Mouse (Mus musculus): ENCODE measurements at regions not wholly inside any gene's neighbourhood (a gene's known extent, or its start where the extent isn't known, plus 50 kb on each side); places are given as distances from the start of the nearest gene placed in this dataset.

- no peak for DNase-seq
These were observed 182.9 kb downstream of the Rap2a start for GRCm38 (mm10) chr14:120661111-120661510.

DNA sequence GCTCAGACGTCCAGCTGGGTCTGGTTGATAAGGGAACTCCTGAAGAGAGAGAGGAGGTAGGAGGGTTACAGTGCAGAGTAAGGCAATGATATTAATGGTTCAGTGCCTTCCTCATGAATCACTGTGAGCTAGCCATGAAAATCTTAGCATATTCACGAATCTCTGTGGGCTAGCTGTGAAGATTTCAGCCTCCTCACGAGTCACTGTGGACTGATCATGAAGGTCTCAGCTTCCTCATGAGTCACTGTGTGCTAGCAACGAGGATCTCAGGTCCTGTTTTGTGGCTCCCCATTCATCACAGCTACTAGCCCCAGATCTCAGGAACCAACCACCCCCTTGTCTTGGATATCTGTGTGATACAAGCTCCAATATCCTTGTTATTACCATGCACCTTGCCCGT, 191.4 kb downstream of the Rap2a start:
- no peak for DNase-seq

- DNase-seq: no peak
These were observed 197.5 kb downstream of the Rap2a start for GRCm38 (mm10) chr14:120675752-120676151.

- no peak for DNase-seq
These were observed 200.3 kb downstream of the Rap2a start for GRCm38 (mm10) chr14:120678533-120678932.

GRCm38 (mm10) chr14:120679072-120679471, 200.8 kb downstream of the Rap2a start:
- DNase-seq: no peak

DNA sequence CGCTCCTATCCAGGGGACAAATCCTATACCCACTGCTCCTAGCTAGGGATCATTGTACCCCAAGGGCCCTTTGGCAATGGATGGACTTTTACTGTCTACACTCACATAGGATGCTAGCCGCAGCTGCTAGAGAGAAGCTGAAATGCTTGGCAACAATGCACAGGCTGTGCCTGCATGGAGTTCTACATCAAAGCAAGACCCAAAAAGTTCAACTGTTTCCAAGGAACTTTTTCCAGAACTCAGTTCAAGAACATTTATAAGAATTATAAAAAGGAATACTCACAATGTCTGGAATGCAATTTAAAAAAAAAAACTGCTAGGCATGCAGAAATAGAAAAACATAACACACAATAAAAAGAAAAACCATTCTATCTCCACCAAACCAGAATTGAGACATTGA, 202.0 kb downstream of the Rap2a start:
- no peak for DNase-seq

- no peak for DNase-seq
These were observed 207.0 kb downstream of the Rap2a start for GRCm38 (mm10) chr14:120685263-120685662.

- DNase-seq: no peak
These were observed 207.6 kb downstream of the Rap2a start for GRCm38 (mm10) chr14:120685877-120686276.

- DNase-seq: no peak
These were observed 208.5 kb downstream of the Rap2a start for GRCm38 (mm10) chr14:120686751-120687150.

DNA sequence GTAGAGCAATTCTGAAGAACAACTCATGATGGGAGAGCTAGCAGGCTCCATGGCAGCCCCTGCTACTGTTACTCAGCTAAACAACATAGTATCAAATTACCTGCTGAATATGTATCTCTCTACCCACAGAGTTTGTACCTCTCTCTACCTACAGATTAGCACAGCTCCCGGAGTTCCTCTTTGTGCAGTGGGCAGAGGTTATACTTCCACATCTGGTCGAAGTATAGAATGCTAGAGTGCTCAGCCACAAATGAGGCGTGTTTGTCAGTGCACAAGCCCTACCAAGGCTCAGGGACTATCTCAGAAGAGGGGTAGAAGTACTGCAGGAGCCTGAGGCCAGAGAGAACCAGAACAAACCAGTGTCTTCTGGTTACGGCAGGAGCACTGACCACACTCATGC, 211.6 kb upstream of the Ipo5 start:
- DNase-seq: no peak

GRCm38 (mm10) chr14:120705301-120705801, 205.7 kb upstream of the Ipo5 start:
- no peak for DNase-seq

- DNase-seq: no peak
These were observed 200.2 kb upstream of the Ipo5 start for GRCm38 (mm10) chr14:120710782-120711181.

DNA sequence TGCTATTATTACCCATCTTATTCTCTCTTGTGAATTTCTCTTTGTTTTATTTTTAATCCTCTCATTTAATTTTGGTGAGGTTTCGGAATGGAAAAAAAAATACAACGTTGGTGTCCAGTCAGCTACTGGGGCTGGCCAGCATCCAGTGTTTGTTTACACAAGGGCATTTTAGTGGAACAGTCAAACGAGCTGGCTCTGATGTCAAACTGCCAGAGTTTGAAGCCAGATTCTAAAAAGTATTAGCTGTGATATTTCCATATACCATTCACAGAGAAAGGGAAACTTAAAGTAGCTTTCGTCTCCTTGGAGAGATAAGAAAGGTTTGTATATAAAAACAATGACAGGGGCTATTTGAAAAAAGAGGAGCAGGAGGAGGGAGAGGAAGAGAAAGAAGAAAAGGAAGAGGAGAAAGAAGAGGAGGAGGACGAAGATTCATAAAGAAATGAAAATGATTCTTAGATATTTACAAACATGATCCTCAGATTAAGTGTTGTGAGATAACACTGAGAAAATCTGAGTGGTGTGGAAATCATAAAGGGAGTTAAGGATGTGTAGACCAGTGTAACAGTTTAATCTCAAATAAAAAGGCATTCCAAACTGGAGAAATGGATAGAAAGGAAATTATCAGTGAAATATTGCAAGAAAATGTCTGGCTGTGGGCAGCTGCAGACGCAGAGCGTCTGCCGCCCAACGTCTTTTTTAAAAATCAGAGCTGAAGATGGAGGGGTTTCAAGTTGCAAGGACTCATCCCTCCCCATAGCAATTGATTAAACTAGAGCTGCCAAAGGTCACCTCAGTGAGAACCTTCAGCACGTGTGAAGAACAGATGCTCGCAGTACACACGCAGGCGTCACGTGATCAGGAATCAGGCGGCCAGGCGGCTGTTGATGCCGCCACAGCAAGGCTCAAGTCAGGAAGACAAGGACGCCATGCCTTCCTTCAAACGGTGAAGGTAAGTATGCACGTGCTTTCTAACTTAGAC, 190.3 kb upstream of the Ipo5 start:
- peak; percentile 30 for DNase-seq

GRCm38 (mm10) chr14:120721593-120722461, 189.2 kb upstream of the Ipo5 start:
- DNase-seq: no peak

DNA sequence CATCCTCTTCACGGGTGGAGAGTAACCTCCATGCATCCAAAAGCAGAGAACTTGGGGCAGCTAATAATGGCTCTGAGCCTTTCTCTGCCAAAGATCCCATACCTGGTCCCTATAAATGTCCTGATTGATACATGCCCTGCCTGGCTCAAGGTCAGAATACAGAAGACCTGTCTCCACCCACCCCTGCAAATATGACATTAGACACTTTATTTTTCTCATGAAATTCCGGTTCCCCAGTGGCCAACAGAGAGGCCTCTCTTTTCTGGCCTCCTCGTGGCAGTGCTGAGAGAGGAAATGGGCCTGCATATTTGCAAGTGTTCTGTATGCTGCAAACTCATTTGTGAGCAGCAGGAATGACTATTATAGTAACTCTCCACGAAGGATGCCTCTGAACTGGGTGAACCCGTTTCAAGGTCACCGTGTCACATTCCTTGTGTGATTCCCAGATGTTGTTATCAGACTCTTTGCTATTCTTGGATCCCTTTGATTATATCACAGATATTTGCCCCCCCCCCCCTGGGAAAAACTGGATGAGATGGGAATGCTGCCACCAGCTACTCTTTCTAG, 188.4 kb upstream of the Ipo5 start:
- DNase-seq: no peak

DNA sequence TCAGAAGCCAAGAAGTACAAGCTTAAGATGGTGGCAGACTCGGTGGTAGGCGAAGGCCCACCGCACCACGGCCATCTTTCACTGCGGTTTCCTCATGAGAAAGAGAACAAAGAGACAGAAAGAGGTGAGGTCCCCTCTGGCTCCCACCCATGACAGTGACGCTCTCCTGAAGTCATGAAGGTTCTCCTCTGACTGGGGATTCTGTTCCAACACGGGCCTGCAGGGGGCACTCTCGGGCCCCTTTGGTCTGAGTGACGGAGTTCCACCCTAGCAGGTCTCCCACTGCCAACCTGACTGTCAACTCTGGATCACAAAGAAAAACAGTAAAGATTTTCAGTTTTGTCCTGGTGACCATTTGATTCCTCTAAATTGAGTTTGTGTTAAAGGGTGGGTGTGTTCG, 182.9 kb upstream of the Ipo5 start:
- DNase-seq: no peak

GRCm38 (mm10) chr14:120730226-120730625, 180.8 kb upstream of the Ipo5 start:
- DNase-seq: no peak

DNA sequence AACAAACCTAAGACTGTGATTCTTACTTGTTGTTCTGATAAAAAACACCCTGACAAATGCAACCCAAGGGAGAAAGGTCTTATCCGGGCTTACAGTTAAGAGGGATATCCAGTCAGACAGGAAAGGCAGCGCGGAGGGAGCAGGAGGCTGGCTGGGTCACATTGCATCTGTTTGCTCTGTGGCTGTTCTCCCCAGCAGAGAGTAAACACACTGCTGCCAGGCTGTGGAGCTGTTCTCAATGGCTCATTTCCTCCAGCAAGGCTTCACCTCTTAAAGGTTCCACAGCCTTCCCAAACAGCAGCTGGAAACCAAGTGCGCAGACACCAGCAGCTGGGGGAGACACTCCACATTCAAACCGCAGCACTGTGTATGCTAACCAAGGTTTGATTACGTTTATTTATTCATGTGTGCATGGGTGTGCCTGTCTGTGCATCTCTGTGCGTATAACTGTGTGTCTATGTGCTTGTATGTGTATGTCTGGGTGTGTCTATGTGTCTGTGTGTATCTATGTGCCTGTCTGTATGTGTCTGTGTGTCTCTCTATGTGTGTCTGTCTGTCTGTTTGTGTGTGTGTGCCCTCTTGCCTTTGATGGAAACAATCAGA, 179.2 kb upstream of the Ipo5 start:
- DNase-seq: no peak

GRCm38 (mm10) chr14:120732400-120733138, 178.5 kb upstream of the Ipo5 start:
- no peak for DNase-seq

DNA sequence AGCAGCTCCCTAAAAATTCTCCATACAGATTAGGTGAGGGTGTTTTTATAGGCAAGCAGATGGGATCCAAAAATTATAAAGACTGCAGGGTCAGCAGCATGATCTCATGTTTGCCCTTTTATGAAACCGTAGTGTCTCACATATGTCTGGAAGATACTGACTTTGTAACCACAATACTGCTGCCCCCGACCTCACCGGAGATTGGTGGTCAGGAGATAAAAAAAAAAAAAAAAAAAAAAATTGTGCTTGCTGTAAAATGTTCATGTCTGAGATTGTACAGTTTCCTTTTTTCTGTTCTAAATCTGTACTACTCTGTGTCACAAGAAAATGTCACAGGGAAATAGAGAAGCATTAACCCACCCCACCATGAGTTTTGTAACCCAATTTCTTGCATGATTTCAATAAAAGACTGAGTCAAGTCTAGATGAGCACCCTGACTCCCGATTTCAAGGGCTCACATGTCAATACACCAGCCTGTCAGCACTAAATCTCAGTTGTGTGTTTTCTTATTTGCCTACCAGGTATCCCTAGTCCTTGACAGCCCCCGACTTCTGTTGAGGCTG, 169.5 kb upstream of the Ipo5 start:
- DNase-seq: no peak

DNA sequence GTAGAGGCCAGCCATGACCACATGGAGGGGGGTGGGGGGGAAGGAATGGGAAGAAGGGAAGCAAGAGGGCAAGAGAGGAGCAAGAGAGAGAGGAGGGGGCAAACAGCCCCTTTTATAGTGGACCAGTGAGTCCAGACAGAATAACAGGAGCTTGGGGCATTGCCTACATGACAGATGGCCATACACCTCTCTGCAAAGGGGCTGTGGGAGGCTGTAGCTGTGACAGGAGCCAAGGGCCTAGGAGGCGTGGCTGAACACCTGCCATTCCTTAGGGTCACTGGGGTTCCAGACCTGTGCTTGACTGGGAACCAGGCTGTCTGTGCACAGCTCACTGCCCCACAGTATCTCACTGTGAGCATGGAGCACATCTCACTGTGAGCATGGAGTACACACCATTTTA, 157.0 kb upstream of the Ipo5 start:
- no peak for DNase-seq

Measured in adrenal gland, postnatal 25 days (tissue).